Mouse (Mus musculus) layer of hippocampus, postnatal 36 days (tissue): ENCODE data around the gene Bhlhe40. TPM values are rescaled to one million over a fixed set of nuclear protein-coding genes. Genes with fewer than 3 reads are reported as not detected.

Experiments used
- DNase-seq, 2 experiments: peaks; one replicate each; pipeline ENCODE4 v3.0.0; 2022
- total RNA-seq, 2 experiments: library from RNA; stranded (reverse); gene quantifications; 2 replicates each; pipeline ENCODE4 v1.2.3; 2021

Gene Bhlhe40
- total RNA-seq, 2 experiments from 2014 or later, result 92.5 to 102 TPM

DNA sequence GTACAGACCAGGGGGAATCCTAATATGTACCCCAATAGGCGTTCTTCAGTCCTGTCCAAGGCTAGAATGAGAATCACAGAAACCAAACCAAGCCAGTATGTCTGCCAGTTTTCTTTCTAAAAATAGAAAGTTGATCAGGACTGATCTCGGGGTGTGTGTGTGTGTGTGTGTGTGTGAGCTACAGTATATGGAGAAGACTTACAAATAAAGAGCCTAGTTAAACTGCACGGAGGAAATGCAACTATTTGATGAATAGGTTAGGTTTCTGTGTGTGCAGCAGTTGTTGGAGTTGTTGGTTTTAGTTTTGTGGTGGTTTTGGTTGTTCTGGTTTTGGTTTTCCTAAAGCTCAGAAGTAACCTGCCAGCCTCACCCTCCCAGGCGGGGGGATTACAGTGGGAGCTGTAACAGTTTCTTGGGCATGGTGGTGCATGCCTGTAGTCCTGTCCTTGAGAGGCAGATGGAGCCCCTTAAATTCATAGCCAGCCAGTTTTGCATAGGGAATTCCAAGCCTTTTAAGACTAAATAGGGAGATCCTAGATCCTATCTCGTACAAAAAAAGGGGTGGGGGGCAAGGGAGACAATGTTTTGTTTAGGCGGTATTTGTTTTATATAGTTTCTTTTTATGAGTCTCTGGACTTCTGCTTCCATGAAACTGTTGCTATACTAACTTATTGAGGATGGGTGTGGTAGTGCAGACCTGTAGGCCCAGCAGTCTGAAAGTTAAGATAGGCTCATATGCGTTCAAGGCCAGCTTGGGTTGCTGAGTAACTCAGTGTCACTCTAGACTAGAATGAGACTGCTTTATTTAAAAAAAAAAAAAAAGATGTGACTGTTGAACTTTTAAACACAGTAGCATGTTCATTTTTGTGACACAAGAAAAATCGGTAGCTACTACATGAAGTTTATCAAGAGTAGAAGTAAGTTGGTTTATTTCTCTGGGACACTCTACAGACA is 3.1 kb downstream of the Bhlhe40 start:
- no peak for DNase-seq

DNA sequence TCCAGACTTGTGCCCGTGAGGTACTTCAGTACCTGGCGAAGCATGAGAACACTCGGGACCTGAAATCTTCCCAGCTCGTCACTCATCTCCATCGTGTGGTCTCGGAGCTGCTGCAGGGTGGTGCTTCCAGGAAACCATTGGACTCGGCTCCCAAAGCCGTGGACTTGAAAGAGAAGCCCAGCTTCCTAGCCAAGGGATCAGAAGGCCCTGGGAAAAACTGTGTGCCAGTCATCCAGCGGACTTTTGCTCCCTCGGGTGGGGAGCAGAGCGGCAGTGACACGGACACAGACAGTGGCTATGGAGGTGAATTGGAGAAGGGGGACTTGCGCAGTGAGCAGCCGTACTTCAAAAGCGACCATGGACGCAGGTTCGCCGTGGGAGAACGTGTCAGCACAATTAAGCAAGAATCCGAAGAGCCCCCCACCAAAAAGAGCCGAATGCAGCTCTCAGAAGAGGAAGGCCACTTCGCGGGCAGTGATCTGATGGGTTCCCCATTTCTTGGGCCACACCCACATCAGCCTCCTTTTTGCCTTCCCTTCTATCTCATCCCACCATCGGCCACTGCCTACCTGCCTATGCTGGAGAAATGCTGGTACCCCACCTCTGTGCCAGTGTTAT is 4.2 kb downstream of the Bhlhe40 start:
- no peak for DNase-seq

DNA sequence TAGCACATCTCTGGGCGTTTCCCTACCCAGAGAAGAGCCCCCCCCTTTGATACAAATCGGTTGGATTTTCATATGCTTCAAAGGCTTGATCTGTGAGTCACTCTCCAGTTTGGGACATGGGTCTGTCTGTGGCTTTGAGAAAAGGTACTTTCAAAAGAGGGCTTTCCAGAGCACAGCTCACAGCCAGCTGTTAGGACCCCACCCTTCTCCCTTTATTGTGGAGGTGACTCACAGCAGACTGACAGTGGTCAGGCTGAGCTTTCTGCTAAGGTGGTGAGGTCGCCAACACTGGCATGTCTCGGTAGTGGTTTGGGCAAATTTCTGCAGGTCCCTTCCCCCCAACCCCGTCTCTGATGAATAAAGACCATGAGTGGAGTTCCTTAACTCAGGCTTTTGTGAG is 5.2 kb downstream of the Bhlhe40 start:
- DNase-seq, result no peak

DNA sequence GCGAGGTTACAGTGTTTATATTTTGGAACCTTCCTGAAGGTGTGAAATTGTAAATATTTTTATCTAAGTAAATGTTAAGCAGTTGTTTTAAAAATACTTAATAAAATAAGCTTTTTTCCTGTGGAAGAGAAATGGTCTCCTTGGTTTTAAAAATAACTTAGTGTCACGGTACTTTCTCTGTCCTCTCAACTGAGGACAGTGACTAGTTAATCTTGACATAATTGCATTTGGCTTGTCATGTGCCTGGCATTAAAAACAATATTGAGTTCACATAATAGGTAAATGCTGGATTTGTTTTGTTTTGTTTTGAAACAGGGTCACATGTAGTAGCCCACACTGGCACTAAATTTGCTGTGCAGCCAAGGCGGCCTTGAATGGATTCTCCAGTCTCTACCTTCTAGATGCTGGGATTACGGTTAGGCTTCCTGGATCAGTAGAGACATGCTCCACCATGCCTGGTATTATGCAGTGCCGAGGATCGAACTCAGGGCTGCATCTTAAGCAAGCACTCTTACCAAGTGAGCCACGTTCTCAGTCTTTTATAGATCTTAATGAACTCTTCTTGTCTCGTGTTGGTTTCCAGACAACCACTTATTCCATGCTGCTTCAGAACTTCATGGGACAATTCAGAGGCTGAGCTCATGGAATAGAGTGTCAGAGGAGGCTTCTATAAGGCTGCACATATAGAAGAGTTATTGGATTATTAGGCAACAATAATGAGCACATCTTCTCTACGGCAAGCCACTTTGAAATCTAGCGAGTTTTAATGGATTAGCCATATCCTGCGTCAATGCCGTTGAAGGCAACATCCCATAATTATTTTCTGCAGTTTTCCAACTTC is 6.4 kb downstream of the Bhlhe40 start:
- no peak for DNase-seq

DNA sequence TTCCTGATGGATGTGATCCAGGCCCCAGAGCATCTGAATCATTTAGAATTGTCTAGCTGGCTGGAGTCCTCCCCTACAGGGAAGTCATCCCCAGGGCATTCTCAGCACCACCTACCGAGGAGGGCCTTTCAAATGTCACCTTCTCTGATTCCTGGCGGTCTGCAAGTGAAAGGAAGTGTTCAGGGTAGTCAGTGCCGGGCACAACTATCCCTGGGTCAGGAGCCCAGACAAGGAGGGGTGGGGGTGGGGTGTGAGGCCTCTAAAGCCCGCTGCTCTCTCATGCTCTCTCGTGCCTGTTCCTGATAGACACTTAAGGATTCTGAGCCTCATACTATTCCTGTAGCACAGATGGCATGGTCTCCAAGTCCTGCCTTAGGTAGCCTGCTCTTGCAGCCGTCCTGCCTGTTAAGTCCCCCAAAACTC is 7.2 kb downstream of the Bhlhe40 start:
- DNase-seq, result no peak

DNA sequence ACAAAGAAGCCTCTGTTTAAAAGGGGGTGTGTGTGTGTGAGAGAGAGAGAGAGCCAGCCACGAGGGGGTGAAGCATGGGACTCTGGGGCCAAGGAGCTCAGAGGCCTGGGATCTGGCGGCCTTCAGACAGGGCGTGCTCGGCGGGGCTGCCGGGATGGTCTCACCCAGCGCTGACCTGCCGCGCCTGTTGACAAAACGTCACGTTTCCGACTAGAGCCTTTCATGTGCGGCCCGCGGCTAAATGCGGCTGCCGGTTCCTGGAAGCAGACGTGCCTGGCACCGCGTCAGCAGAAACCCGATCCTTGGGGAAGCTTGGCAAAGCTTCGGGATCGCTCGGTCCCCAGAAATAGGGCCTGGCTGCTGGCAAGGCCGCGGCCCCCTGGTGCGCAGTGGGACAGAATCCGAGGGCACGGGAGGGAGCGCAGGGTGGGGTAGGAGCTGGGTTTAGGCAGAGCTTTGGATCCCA is 7.9 kb downstream of the Bhlhe40 start:
- DNase-seq, result peak; percentile 78 to 79

DNA sequence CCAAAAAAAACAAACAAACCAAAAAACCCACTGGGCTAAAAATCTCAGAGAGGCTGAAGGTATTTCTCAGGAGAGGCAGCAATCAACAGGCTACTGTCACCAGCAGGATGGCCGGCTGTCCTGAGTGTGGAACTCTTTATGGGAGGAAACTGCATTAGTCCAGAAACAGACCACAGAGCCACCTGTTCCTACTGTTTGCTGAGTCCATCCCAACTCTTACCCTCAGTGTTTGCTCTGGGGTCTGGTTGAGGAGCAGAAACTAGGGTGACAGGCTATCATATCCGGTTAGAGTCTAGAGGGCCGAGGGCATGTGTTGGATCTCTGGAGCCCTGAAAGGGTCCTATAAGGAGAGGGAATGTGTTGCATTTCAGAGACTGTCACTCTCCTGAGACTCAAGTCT is 9.8 kb downstream of the Bhlhe40 start:
- no peak for DNase-seq

DNA sequence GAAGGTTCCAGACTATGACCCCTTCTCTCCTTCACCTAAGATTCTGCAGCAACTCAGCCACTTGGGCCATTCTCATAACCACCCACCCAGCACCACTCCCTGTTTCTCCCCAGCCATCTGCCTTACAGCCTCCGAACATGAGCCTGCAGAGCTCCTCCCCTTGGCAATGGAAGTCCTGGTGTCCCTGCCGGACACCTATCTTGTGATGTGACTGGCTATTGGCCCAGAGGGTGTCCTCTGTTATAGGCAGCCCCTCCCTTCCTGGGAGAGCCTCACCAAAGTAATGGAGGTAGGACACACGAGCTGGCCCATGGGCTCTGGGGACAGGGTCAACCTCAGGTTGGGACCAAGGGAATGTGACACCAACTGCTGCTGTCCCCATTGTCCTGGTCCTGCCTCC is 10.4 kb downstream of the Bhlhe40 start:
- DNase-seq, result no peak

DNA sequence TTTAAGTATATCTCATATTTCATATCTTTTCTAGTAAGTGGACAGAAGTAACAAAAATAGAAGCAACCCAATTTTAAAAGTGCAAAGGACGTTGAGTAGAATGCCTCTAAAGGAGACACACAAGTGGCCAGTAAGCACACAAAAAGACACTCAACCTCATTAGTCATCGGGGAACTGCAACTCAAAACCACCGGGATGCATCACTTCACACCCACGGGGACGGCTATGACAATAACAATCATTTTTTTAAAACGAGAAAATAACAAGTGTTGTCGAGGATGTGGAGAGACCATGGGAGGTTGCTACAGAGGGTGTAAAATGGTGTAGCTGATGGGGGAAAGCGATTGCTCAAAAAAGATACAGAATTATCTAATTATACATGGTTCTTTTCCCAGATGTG is 11.7 kb downstream of the Bhlhe40 start:
- no peak for DNase-seq

DNA sequence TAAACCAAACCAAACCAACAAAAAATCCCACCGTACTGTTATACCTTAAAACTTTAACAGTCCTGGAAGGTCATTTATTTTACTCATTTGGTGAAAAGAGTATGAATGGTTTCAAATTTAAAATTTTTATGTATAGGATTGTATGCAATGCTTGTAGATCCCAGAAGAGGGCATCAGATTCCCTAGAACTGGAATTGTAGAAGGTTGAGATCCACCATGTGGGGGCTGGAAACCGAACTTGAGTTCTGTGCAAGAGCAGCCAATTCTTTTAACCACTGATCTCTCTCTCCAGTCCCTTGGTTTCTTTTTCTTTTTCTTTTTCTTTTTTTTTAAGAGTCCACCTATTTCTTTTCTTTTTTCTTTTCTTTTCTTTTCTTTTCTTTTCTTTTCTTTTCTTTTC is 13.8 kb downstream of the Bhlhe40 start:
- DNase-seq, result no peak

DNA sequence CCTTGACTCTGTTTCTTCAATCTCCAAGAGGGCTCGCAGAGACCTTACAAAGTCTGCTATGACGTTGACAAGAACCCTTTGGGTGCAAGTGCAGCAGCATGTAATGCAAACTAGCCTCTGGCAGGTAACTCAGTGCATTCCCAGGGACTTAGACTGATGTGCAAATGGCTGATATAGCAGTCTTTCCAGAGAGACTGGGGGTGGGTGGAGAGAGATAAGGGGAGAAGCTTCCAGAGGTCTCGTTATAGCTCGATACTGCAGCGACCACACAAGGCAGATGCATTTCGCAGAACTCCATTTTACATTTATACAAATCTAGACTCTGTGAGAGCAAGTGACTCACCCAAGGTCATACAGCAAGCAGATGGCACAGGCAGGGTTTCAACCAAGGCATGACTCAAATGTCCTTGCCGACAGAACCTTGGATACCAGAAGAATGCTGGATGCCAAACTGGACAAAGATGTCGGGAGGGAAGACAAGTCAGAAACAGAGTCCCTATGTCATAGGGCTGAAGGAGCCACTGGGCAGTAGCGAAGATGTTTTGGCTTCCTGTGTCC is 16.4 kb downstream of the Bhlhe40 start:
- no peak for DNase-seq

DNA sequence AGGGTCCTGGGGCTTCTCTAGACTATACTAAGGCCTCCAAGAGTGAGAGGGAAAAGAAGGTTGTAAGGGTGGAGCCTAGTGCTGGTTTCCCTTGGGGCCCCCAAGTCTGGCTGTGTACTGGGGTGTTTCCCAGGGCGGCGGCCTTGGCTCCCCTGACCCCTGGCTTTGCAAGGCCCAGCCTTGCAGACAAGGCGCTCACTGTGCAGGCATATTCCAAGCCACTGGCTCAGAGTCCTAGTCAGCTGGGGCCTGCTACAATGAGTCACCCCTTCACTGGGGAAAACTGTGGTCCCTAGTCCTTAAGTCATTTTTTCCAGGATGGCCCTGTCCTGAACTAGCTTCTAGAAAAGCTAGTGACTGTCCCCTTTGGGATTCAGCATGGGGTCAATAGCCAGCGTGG is 17.3 kb downstream of the Bhlhe40 start:
- no peak for DNase-seq

DNA sequence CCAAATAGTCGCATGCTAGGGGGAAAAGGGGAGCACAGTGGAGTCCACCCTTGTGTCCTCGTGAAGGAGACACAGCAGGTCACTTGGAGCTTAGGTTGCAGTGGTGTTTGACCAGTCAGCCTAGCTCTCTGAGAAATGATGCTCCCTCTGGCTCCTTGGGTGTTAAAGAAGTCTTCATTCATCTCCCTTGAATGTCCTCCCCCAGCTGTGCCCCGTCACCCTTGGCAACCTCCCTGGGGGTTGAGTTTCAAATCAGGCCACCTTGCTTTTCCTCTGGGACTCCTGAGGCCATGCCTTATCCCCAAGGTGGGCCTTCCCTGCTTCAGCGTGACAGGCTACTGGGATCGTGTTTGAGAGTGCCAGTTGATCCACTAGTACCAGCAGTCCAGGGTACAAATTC is 17.8 kb downstream of the Bhlhe40 start:
- no peak for DNase-seq

DNA sequence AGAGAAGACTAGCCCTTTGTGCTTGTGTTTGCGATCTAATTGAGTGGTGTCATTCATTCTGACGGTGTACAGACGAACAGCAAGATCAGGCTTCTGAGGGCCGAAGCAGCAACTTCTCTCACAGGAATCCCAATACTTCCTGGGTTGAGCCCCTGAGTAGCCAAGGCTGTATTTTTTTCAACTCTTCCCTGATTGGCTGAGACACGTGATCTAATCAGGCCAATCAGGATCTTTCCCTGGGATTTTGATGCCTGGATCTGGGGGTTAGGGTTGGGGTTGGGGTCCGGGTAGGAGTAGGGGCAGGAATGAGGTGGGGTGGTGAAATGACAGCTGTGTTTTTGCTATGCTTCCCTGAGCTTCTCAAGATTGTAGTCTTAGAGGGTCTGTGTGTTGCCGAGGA is 20.1 kb downstream of the Bhlhe40 start:
- DNase-seq, result no peak

DNA sequence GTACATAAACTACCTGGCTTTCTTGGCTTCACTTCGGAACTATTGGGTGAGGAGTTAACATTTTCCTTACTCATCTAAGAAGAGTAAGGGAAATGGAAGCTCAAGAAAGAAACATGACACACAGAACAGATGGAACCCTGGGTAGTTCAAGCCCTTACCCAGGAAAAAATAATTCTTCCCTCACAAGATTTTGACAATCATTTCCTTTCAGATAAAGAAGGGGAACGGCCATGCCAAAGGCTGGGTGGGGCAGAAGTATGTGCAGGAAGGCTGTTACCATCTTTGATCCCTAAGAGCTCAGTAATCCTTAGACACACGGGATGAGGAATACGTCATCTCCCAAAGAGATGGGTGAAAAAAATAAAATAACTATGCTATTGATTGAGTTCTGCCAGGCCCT is 20.7 kb downstream of the Bhlhe40 start:
- DNase-seq, result no peak

DNA sequence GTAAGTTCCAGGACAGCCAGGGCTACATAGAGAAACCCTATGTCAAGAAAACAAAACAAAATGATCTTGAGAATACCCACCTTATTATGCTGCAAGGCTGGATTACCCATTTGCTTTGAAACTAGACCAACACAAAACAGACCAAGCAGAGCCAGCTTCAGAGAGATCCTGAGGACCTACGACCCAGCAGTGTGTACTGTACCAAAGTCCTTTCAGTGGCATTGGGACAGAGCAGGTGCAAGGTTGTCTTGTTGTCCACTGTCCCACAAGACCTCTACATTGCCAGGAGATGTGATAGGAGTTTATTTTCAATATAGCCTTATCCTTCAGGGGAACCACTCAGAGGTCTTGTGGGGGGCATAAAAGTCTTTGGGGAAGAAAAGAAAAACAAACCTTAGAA is 22.7 kb downstream of the Bhlhe40 start:
- no peak for DNase-seq

DNA sequence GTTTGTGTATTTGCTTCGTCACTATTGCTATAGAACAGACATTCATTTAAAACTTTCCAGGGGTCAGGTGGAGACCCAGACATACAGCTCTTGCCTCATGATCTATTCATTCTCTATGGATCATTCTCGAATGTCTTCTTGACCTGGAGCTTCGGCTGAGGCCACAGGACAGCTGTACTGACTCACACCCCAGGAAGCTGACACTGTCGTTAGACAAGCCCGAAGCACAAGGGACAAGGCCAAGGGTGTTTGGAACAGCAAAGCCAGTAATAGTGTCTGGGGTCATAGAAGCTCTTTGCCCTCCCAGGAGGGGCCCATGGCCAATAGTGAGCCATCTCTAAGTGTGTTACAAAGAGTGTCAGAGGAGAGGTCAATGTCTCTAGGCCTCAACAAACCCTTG is 24.0 kb downstream of the Bhlhe40 start:
- DNase-seq, result no peak

DNA sequence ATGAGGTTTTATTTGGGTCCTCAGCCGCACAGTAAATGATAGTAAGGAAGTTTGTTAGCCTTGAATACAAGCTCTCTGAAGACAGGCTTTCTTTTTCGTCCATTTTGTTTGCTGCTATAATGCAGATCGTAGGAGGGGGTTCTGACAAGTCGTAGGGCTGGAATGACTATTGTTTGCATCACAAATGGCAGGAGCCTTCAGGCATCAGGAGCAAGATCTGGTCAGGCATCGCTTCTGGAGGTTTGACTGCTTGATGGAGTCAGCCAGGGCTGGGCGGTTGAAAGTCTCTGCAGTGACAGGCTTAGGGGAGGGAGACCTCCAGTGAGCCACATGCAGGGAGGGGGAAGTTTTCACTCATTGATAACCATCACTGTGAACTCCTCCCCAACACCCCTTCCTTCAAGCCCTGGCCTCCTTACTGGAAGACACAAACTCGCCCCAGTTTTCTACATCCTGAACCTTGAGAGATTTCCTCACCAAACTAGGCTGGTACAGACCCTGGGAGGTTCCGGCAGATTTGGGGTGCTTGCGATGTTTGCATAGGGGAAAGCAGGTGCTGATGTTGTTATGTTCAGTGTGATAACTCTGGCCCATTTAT is 25.4 kb downstream of the Bhlhe40 start:
- no peak for DNase-seq

DNA sequence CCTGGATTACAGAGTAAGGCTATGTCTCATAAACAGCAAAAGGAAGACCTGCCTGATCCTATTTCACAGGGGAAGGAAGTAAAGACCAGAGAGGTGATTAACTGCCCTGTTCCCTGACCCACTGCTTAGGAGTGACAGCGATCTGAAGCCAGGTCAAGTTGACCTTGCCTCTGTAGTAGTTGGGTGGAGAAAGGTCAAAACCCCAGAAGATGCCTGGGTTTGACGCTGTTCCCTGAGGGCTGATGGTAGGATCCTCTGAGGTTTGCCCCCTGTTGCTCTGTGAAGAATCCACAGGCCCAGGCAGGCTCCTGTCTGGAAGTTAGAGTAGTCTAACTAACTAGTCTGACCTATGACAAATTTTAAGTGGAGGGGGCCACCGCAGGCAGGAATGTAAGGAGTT is 26.5 kb downstream of the Bhlhe40 start:
- no peak for DNase-seq

DNA sequence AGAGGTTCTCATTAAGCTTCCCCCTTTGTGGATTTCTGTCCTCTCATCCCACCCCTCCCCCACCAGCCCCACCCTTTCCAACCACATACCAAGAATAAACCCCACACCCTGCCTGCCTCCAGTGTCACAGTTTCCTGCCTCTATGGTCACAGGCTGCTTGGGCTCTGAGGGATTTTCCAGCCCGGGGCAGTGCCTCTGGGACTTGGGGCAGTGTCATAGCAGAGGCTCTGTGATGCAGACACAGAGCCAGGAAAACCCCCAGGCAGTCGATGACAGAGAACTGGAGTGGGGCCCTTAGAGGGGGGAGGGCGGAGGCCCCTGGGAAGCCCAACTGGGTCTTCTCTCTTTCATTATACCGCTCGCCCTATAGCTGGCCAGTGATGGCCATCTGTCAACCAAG is 27.9 kb downstream of the Bhlhe40 start:
- DNase-seq, result no peak

DNA sequence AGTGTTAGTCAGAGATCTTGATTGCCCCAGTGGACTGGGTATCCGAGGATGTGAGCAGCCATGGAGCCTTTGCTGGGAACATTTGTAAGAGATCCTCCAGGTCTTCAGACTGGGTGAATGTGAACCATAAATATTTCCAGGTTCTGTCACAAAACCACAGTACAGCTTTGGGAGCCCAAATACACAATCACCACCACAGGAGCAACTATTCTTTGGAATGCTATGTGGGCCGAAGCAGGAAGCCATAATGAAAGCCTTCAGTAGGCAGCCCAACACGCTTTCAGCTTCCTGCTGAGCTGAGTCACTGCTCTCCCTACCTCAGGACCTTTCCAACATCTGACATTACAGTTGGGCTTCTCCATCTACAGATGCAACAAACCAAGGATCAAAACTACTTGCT is 32.6 kb downstream of the Bhlhe40 start:
- no peak for DNase-seq
